Mouse (Mus musculus) lung, embryonic 16.5 days (tissue): ENCODE measurements around the gene Rasgef1a. TPM values are rescaled to one million over a fixed set of nuclear protein-coding genes. Genes with fewer than 3 reads are reported as not detected.
A peak's percentile ranks its signal among the peaks of the same experiment; 100 is the strongest.

ENCODE experiments used
- ATAC-seq: fragments of 200-750 bp; cut with Nextera tagmentation; 2 replicates; pipeline ENCODE4 v1.8.0; 2017; ENCODE audit warnings: low read depth, mild to moderate bottlenecking, moderate library complexity
- H3K27ac ChIP-seq: fragments of 300-500 bp; sonication (generic); 2 replicates; pipeline ENCODE4 v1.5.1; 2014; ENCODE audit warnings: mild to moderate bottlenecking, control low read depth, low read length
- H3K27me3 ChIP-seq: fragments of 300-500 bp; sonication (generic); 2 replicates; pipeline ENCODE4 v1.6.1; 2014; ENCODE audit warnings: low read depth, low read length, mixed read lengths; ENCODE audit not compliant: control insufficient read depth, insufficient read depth
- H3K36me3 ChIP-seq: fragments of 300-500 bp; sonication (generic); 2 replicates; pipeline ENCODE4 v1.6.1; 2014; ENCODE audit warnings: low read length; ENCODE audit not compliant: control insufficient read depth, insufficient read depth
- H3K4me1 ChIP-seq: fragments of 300-500 bp; sonication (generic); replicated peaks from 2 replicates; pipeline ENCODE4 v1.6.1; 2014; ENCODE audit warnings: low read length, mixed read lengths; ENCODE audit not compliant: control insufficient read depth, insufficient read depth
- H3K4me2 ChIP-seq: fragments of 300-500 bp; sonication (generic); 2 replicates; pipeline ENCODE4 v1.6.1; 2014; ENCODE audit warnings: low read depth, low read length, control low read depth
- H3K4me3 ChIP-seq: fragments of 300-500 bp; sonication (generic); 2 replicates; pipeline ENCODE4 v1.5.1; 2014; ENCODE audit warnings: mild to moderate bottlenecking, low read length, control low read depth
- H3K9ac ChIP-seq: fragments of 300-500 bp; sonication (generic); 2 replicates; pipeline ENCODE4 v1.6.1; 2014; ENCODE audit warnings: low read length, control low read depth
- H3K9me3 ChIP-seq: fragments of 300-500 bp; sonication (generic); 2 replicates; pipeline ENCODE4 v1.6.1; 2016; ENCODE audit warnings: low read length; ENCODE audit not compliant: control insufficient read depth
- WGBS: fragments of 180-500 bp; shearing (Covaris S2); extraction: QIAGEN DNeasy Blood & Tissue Kit; methylation state at CpG from one replicate; pipeline ENCODE4 v1.1.7; 2014; 5-methylcytosine and 5-hydroxymethylcytosine counted together
- polyA plus RNA-seq: library from polyadenylated mRNA; unstranded; fragments of >200 nt; fragmentation: Nextera tagmentation; extraction: Ambion mirVana; gene quantifications from 2 replicates; pipeline ENCODE4 v1.2.1, GENCODE M21; 2015

Rasgef1a gene
- polyA plus RNA-seq, 1 experiment from 2014 or later, result 6.1 TPM

DNA sequence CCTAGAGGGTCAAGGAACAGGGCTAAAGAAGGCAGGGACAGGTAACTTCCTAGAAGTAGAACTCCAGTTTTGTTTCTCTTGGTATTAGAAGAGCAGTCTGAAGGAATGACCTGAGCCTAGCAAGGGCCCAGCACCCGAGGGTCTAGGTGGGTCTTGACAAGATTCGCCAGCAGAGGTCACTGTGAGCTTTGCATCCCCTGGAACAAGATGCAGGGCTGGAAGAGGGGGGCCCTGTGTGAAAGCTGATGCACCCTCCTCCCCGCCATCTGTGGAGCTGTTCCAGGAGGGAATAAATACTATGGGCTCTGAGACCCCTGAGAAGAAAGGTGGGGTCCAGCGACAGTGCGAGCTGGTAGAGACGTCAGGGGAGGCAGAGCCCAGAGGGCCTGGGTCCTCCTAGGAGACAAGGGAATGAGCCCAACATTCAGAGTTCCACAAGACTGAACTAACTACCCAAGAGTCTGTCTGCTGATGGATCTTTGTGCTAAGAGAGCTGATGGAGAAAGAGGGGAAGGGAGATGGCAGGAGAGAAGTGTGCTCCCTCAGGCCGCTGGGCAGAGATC, 53.8 kb downstream of the Rasgef1a start:
- no peaks in the 10 kb centered on the region for H3K9me3 ChIP-seq
- no peaks in the 10 kb centered on the region for H3K36me3 ChIP-seq
- ATAC-seq, result peak; percentile 27; the same call in 1 of the 2 replicates
- peak overlapping the region; percentile 86 for H3K4me2 ChIP-seq
- 9% methylated on average over 7 of the region's 7 CpGs for WGBS
- no peak overlapping the region; the same call in 1 of the 2 replicates for H3K4me3 ChIP-seq
- no peak overlapping the region; the same call in 1 of the 2 replicates for H3K9ac ChIP-seq
- H3K27ac ChIP-seq, result no peak overlapping the region
- peaks cover 14% of the 10 kb centered on the region for H3K27me3 ChIP-seq
- peaks cover 18% of the 10 kb centered on the region for H3K4me1 ChIP-seq

- WGBS, result 1% methylated on average over 12 of the region's 12 CpGs
- peak overlapping the region; percentile 82 for H3K27ac ChIP-seq
- H3K27me3 ChIP-seq, result peaks cover 14% of the 10 kb centered on the region
- peak; percentile 59 for ATAC-seq
- H3K4me1 ChIP-seq, result peaks cover 25% of the 10 kb centered on the region
- no peaks in the 10 kb centered on the region for H3K9me3 ChIP-seq
- peak overlapping the region; percentile 72 for H3K9ac ChIP-seq
- no peaks in the 10 kb centered on the region for H3K36me3 ChIP-seq
- H3K4me2 ChIP-seq, result peak overlapping the region; percentile 86
- H3K4me3 ChIP-seq, result peak overlapping the region; percentile 61
Measured at GRCm38 (mm10) chr6:118065837-118066198, 54.6 kb downstream of the Rasgef1a start.

- Histone ChIP-seq H3K4me2 (peak overlapping the region; percentile 86), H3K4me1 (peaks cover 26% of the 10 kb centered on the region), H3K9ac (peak overlapping the region; percentile 72), H3K4me3 (peak overlapping the region; percentile 61), H3K36me3 (no peaks in the 10 kb centered on the region), H3K27me3 (peaks cover 14% of the 10 kb centered on the region), H3K9me3 (no peaks in the 10 kb centered on the region), H3K27ac (peak overlapping the region; percentile 82)
- under 1% methylated on average over 40 of the region's 40 CpGs for WGBS
- peak; percentile 84 for ATAC-seq
Measured at GRCm38 (mm10) chr6:118066199-118067081, 55.2 kb downstream of the Rasgef1a start.

DNA sequence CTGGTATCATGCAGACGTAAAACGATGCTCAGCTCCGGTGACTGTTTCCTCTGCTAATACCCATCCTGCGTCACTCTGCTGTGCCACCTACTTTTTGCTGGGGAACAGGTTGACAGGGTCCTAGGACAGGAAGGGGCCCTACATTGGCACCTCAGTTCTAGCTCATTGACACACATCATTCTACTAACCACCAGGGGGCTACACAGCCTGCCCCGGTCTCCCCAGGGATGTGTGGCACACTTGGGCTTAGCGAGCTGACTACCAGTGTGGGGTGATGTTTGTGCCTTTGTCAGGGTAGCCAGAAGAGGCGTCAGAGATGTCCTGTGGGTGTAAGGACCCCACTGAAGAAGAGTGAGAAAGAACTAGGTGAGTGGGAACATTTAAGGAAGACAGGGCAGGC, 56.5 kb downstream of the Rasgef1a start:
- no peak for ATAC-seq
- no peaks in the 10 kb centered on the region for H3K36me3 ChIP-seq
- H3K9ac ChIP-seq, result no peak overlapping the region
- no peak overlapping the region for H3K27ac ChIP-seq
- H3K4me3 ChIP-seq, result no peak overlapping the region
- no peak overlapping the region for H3K4me2 ChIP-seq
- peaks cover 14% of the 10 kb centered on the region for H3K27me3 ChIP-seq
- H3K4me1 ChIP-seq, result peaks cover 26% of the 10 kb centered on the region
- H3K9me3 ChIP-seq, result no peaks in the 10 kb centered on the region
- 66% methylated on average over 7 of the region's 7 CpGs for WGBS

DNA sequence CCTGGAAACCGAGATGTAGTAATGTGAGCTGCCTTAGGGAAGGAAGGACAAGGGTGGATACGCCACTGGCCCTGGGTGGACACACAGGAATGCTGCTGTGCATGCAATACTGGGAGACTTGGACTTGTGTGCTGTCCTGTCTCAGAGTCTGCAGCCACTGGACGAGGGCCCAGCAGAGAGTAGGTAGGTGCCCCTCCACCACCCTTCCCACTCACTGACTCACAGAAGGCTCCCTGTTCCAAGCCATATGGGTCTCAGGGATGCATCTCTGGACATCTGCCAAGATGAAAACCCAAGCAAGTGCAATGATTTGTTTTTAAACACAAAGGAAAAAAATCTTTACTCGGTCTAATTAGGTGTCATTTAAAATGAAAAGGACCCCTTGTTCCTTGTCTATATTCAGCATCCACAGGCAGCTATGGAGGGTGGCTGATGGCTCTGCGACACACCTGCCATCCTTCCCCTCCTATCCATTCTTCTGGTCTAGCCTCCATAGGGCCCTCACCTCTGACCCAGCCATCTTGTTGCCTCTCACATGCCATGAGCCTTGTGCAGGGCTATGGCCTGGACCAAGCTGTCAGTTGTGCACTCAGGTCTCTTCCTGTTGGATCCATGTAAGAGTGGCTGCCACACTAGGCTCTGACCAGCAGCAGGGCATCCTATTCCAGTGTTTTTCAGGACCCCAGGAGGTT, 59.2 kb downstream of the Rasgef1a start:
- no peak overlapping the region for H3K4me2 ChIP-seq
- H3K4me3 ChIP-seq, result no peak overlapping the region
- H3K27ac ChIP-seq, result no peak overlapping the region
- H3K27me3 ChIP-seq, result peaks cover 7% of the 10 kb centered on the region; the same call in 1 of the 2 replicates
- no peak overlapping the region for H3K9ac ChIP-seq
- 50% methylated on average over 5 of the region's 5 CpGs for WGBS
- H3K36me3 ChIP-seq, result no peaks in the 10 kb centered on the region
- ATAC-seq, result no peak
- H3K9me3 ChIP-seq, result no peaks in the 10 kb centered on the region
- peaks cover 29% of the 10 kb centered on the region for H3K4me1 ChIP-seq

DNA sequence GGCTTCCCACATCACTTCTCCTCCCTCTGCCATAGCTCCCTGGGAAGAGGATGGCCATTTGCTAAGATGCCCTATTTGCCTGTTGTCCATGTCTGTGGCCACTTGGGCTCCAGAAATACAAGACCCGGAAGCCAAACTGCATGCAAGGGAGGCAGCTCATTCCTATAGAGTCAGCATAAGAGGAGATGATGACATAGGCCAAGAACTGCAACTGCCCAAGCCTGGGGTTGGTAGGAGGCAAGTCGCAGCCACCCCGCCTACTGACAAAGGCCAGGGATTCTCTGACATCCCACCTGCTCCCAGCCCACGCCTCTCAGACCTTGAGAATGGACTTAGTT, 59.7 kb downstream of the Rasgef1a start:
- H3K9ac ChIP-seq, result no peak overlapping the region
- peaks cover 4% of the 10 kb centered on the region; the same call in 1 of the 2 replicates for H3K27me3 ChIP-seq
- no peak overlapping the region for H3K4me2 ChIP-seq
- peaks cover 27% of the 10 kb centered on the region for H3K4me1 ChIP-seq
- H3K27ac ChIP-seq, result no peak overlapping the region
- ATAC-seq, result no peak
- 89% methylated on average over 4 of the region's 4 CpGs for WGBS
- no peaks in the 10 kb centered on the region for H3K9me3 ChIP-seq
- H3K36me3 ChIP-seq, result no peaks in the 10 kb centered on the region
- no peak overlapping the region for H3K4me3 ChIP-seq

GRCm38 (mm10) chr6:118071416-118071815, 60.2 kb downstream of the Rasgef1a start:
- Histone ChIP-seq H3K27ac (no peak overlapping the region), H3K36me3 (no peaks in the 10 kb centered on the region), H3K4me1 (peaks cover 26% of the 10 kb centered on the region), H3K4me2 (no peak overlapping the region), H3K9ac (no peak overlapping the region), H3K9me3 (no peaks in the 10 kb centered on the region), H3K27me3 (no peaks in the 10 kb centered on the region; the same call in 1 of the 2 replicates), H3K4me3 (no peak overlapping the region)
- 77% methylated on average over 3 of the region's 3 CpGs for WGBS
- ATAC-seq, result no peak

DNA sequence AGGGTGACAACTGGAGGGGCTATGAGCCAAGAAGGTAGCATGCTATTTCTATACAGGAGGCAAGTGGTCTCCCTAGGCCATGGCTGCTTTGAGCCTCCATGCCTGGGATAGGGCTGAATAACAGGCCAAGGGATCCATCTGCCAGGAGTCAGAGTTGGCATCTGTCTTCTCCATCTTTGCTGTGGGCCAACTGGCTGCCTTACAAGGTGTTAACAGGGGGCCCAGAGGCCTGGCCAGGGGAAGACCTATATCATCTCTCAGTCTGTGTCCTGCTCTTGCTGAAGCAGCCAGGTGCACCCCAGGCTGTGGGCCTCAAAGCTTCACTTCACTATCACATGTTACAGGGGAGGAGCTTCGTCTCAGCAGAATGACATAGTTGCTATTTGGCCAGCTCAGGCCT, 60.9 kb downstream of the Rasgef1a start:
- Histone ChIP-seq H3K36me3 (no peaks in the 10 kb centered on the region), H3K4me1 (peaks cover 20% of the 10 kb centered on the region), H3K27ac (no peak overlapping the region), H3K9ac (no peak overlapping the region), H3K4me2 (no peak overlapping the region), H3K4me3 (no peak overlapping the region), H3K9me3 (no peaks in the 10 kb centered on the region), H3K27me3 (no peaks in the 10 kb centered on the region; the same call in 1 of the 2 replicates)
- WGBS, result 83% methylated on average over 1 of the region's 1 CpGs
- no peak for ATAC-seq

DNA sequence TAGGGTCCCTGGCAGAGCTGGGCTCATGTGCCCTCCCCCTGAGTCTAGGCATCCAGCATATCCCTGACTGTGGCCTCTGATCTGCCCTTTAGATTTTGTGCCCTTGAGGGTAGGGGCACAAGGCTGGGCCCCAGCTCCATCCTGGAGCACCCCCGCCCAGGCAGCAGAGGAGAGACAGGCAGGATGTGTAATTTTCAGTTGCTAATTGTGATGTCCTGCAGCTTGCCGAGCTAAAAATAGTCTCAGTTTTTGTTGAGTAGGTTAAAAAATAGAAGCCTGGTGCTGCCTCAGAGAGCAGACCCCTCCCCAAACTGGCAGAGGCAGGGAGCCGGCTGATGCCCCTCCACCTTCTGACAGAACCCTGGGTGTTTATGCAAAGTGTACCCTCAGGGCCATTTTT, 62.9 kb downstream of the Rasgef1a start:
- Histone ChIP-seq H3K4me3 (no peak overlapping the region), H3K27me3 (no peaks in the 10 kb centered on the region), H3K9ac (no peak overlapping the region; the same call in 1 of the 2 replicates), H3K27ac (peak overlapping the region; percentile 16; the same call in 1 of the 2 replicates), H3K4me1 (peaks cover 19% of the 10 kb centered on the region), H3K9me3 (no peaks in the 10 kb centered on the region), H3K36me3 (no peaks in the 10 kb centered on the region), H3K4me2 (no peak overlapping the region)
- 32% methylated on average over 3 of the region's 3 CpGs for WGBS
- ATAC-seq, result 0 out of 2 replicates have a peak, but pooled peaks have one; percentile 31
